Mouse (Mus musculus): ENCODE measurements around the gene Plcb4.

GRCm38 (mm10) chr2:135711049-135711924 is 52.5 kb downstream of the Plcb4 start:
- TF ChIP-seq CTCF (IDR thresholded peaks at IDR 0.05; ENCODE audit: low read depth) (no peak), EP300 (optimal IDR thresholded peaks at IDR 0.05) (no peak)
